Mouse (Mus musculus) stomach, embryonic 16.5 days (tissue): ENCODE data around the gene 1600014C23Rik. TPM values are rescaled to one million over a fixed set of nuclear protein-coding genes. Genes with fewer than 3 reads are reported as not detected.
A peak's percentile ranks its signal among the peaks of the same experiment; 100 is the strongest.

ENCODE experiments used
- ATAC-seq: fragments of 200-750 bp; cut with Nextera tagmentation; 2 replicates; pipeline ENCODE4 v1.8.0; 2017; ENCODE audit warnings: moderate number of reproducible peaks, moderate TSS enrichment; ENCODE audit not compliant: insufficient read depth, low FRiP score
- H3K27ac ChIP-seq: fragments of 300-500 bp; sonication (generic); 2 replicates; pipeline ENCODE4 v1.5.1; 2014; ENCODE audit warnings: low read length
- H3K27me3 ChIP-seq: fragments of 300-500 bp; sonication (generic); 2 replicates; pipeline ENCODE4 v1.6.1; 2014; ENCODE audit warnings: low read length, control low read depth, mixed read lengths; ENCODE audit not compliant: control insufficient read depth, insufficient read depth
- H3K36me3 ChIP-seq: fragments of 300-500 bp; sonication (generic); 2 replicates; pipeline ENCODE4 v1.6.1; 2014; ENCODE audit warnings: low read length; ENCODE audit not compliant: control insufficient read depth, insufficient read depth
- H3K4me1 ChIP-seq: fragments of 300-500 bp; sonication (generic); 2 replicates; pipeline ENCODE4 v1.6.1; 2014; ENCODE audit warnings: low read length, control low read depth, mixed read lengths; ENCODE audit not compliant: control insufficient read depth, insufficient read depth
- H3K4me2 ChIP-seq: fragments of 300-500 bp; sonication (generic); 2 replicates; pipeline ENCODE4 v1.6.1; 2014; ENCODE audit warnings: low read depth, low read length, mixed read lengths
- H3K4me3 ChIP-seq: fragments of 300-500 bp; sonication (generic); replicated peaks from 2 replicates; pipeline ENCODE4 v1.5.1; 2014; ENCODE audit warnings: mild to moderate bottlenecking, low read length
- H3K9ac ChIP-seq: fragments of 300-500 bp; sonication (generic); 2 replicates; pipeline ENCODE4 v1.6.1; 2014; ENCODE audit warnings: low read length
- H3K9me3 ChIP-seq: fragments of 300-500 bp; sonication (generic); replicated peaks from 2 replicates; pipeline ENCODE4 v1.6.1; 2016; ENCODE audit warnings: low read length, control low read depth; ENCODE audit not compliant: control insufficient read depth
- WGBS: fragments of 180-500 bp; shearing (Covaris S2); extraction: QIAGEN DNeasy Blood & Tissue Kit; methylation state at CpG from one replicate; pipeline ENCODE4 v1.1.7; 2014; 5-methylcytosine and 5-hydroxymethylcytosine counted together
- polyA plus RNA-seq: library from polyadenylated mRNA; unstranded; fragments of >200 nt; fragmentation: Nextera tagmentation; extraction: Ambion mirVana; gene quantifications from 2 replicates; pipeline ENCODE4 v1.2.1, GENCODE M21; 2015

1600014C23Rik gene
- polyA plus RNA-seq, 1 experiment from 2014 or later: not detected

DNA sequence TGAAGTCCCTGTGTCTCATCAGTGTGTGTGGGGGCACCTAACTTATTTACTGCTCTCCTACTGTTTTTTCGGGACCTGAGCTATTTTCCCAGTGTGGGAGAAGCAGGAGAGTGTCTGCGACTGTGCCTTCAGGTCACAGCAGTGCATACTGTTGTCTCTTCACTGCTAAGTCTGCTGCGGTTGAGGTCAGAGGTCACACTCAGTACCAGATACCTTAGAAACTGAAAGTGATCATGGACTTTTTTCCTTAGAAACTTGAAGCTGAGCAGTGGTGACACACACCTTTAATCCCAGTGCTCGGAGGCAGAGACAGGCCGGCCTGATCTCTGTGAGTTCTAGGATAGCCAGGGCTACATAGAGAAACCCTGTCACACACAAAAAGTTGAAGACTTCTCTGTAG is 41.5 kb downstream of the 1600014C23Rik start:
- H3K9ac ChIP-seq: no peak overlapping the region
- H3K4me2 ChIP-seq: no peak overlapping the region
- ATAC-seq: no peak
- H3K27ac ChIP-seq: no peak overlapping the region
- H3K9me3 ChIP-seq: no peaks in the 10 kb centered on the region
- 70% methylated on average over 5 of the region's 5 CpGs for WGBS
- H3K27me3 ChIP-seq: no peaks in the 10 kb centered on the region
- H3K4me3 ChIP-seq: no peak overlapping the region
- no peaks in the 10 kb centered on the region for H3K36me3 ChIP-seq
- H3K4me1 ChIP-seq: peaks cover 35% of the 10 kb centered on the region

- Histone ChIP-seq H3K27ac (no peak overlapping the region), H3K36me3 (no peaks in the 10 kb centered on the region), H3K4me2 (no peak overlapping the region), H3K9me3 (no peaks in the 10 kb centered on the region), H3K4me1 (peaks cover 34% of the 10 kb centered on the region), H3K4me3 (no peak overlapping the region), H3K9ac (no peak overlapping the region), H3K27me3 (no peaks in the 10 kb centered on the region)
- 90% methylated on average over 4 of the region's 4 CpGs for WGBS
- ATAC-seq: no peak
These were observed 43.6 kb downstream of the 1600014C23Rik start for GRCm38 (mm10) chr17:45690044-45690443.

- Histone ChIP-seq H3K27me3 (no peaks in the 10 kb centered on the region), H3K36me3 (no peaks in the 10 kb centered on the region), H3K9ac (no peak overlapping the region), H3K4me1 (peaks cover 34% of the 10 kb centered on the region), H3K27ac (no peak overlapping the region), H3K4me3 (no peak overlapping the region), H3K9me3 (no peaks in the 10 kb centered on the region), H3K4me2 (no peak overlapping the region)
- no peak for ATAC-seq
- WGBS: 63% methylated on average over 9 of the region's 9 CpGs
These were observed 44.5 kb downstream of the 1600014C23Rik start for GRCm38 (mm10) chr17:45689120-45689519.

DNA sequence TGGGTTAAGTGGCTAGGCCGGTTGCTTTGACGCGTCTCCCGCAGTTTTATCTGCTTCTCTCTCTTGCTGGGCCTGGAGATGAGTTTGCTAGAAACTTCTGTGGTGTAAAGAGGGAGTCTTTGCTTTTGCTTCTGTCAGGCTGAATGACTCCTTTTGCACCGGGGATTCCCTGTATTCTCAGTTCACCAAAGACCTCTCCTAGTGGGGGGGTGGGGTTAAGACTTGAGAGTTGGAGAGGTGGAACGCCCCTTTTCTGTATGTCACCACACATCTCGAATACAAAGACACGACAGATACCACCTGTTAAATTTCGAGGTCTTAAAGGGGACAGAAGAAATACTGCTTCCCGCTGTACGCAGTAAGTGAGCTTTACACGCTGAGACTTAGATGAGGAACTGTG is 46.9 kb downstream of the 1600014C23Rik start, which contains the start of gene Tmem63b:
Tmem63b (minus strand) TSS at position 190 of the 400 bp plus-strand sequence.
- peaks cover 23% of the 10 kb centered on the region for H3K4me1 ChIP-seq
- H3K36me3 ChIP-seq: no peaks in the 10 kb centered on the region
- H3K4me3 ChIP-seq: peak within 1 kb of the TSS; percentile 92
- H3K4me2 ChIP-seq: peak within 1 kb of the TSS; percentile 78
- H3K9ac ChIP-seq: peak within 1 kb of the TSS; percentile 94
- H3K27me3 ChIP-seq: no peaks in the 10 kb centered on the region
- no peak for ATAC-seq
- H3K9me3 ChIP-seq: no peaks in the 10 kb centered on the region
- WGBS: 4% methylated on average over 12 of the region's 12 CpGs
- H3K27ac ChIP-seq: peak within 1 kb of the TSS; percentile 85

DNA sequence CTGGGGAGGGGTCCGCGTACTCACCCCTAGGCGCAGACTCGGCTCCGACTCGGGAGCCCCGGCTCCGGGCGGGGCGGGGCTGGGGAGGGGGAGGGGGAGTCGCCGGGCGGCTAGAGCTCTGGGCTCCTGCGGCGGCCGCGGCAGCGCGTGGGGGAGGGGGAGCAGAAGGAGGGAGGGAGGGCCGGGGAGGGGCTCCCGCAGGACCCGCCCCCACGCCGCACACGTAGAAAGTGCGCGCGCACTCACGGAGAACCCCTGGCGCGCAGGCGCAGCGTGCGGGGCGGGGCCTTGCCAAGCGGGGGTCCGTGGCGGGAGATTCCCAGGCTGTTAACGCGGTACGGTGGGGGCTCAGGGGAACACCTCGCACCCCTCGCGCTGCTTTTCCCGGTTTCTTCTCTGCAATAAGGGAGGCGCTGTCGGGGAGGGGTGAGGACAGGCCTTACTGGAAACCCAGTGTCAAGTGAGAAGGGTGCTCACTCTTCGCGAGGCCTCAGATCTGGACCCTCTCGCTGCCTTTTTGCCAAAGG is 47.5 kb downstream of the 1600014C23Rik start, which contains the start of gene Mrpl14:
Mrpl14 (plus strand) TSS at position 230 of the 527 bp plus-strand sequence.
- Histone ChIP-seq H3K4me3 (peak within 1 kb of the TSS; percentile 92), H3K27me3 (no peaks in the 10 kb centered on the region), H3K9ac (peak within 1 kb of the TSS; percentile 94), H3K9me3 (no peaks in the 10 kb centered on the region), H3K36me3 (no peaks in the 10 kb centered on the region), H3K4me2 (peak within 1 kb of the TSS; percentile 78), H3K4me1 (peaks cover 23% of the 10 kb centered on the region), H3K27ac (peak within 1 kb of the TSS; percentile 85)
- 1% methylated on average over 38 of the region's 50 CpGs for WGBS
- peak; percentile 87 for ATAC-seq

- Histone ChIP-seq H3K36me3 (no peaks in the 10 kb centered on the region), H3K4me1 (peaks cover 27% of the 10 kb centered on the region), H3K9me3 (no peaks in the 10 kb centered on the region), H3K4me3 (peak overlapping the region; percentile 92), H3K27ac (peak overlapping the region; percentile 85), H3K27me3 (no peaks in the 10 kb centered on the region), H3K4me2 (peak overlapping the region; percentile 78), H3K9ac (peak overlapping the region; percentile 94)
- under 1% methylated on average over 58 of the region's 58 CpGs for WGBS
- ATAC-seq: peak; percentile 52; the same call in 1 of the 2 replicates
These were observed 48.2 kb downstream of the 1600014C23Rik start for GRCm38 (mm10) chr17:45685171-45686092.

DNA sequence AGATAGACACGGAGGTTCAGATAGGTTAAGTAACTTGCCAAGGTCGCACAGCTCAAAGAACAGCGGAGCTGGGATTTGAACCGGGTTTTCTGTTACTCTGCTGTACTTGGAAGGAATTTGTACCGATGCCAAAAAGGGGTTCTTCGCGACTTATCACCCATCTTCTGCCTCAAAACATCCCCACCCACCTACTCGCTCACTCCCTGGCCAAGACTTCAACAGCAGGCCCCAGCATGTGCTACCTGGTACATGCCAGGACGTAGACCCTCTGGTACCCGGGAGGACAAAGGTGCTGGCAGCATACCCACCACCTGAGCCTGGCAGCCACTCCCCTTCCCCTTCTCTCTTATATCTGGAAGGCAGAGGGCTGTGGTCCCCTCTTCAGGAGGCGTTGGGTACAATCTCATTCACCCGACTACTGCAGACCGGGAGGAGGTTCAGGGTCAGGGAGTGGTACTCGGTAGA is 48.9 kb downstream of the 1600014C23Rik start:
- Histone ChIP-seq H3K27ac (0 out of 2 replicates have a peak overlapping the region, but pooled peaks have one; percentile 85), H3K36me3 (no peaks in the 10 kb centered on the region), H3K27me3 (no peaks in the 10 kb centered on the region), H3K4me2 (peak overlapping the region; percentile 78), H3K9me3 (no peaks in the 10 kb centered on the region), H3K4me1 (peaks cover 27% of the 10 kb centered on the region), H3K9ac (peak overlapping the region; percentile 94), H3K4me3 (peak overlapping the region; percentile 92)
- ATAC-seq: no peak
- 28% methylated on average over 14 of the region's 14 CpGs for WGBS
